Mouse (Mus musculus) retina, postnatal 7 days (tissue): ENCODE measurements around the gene Ipcef1.
"Not testable (repeated sequence)": the region's sequence is repeated elsewhere in the genome, so short reads cannot be mapped to it uniquely, and the experiment has no call there.

Source experiments
- DNase-seq: peaks from one replicate; pipeline ENCODE4 v3.0.0-alpha.2; 2012; ENCODE audit warnings: low read depth, low spot score

Gene Ipcef1

DNA sequence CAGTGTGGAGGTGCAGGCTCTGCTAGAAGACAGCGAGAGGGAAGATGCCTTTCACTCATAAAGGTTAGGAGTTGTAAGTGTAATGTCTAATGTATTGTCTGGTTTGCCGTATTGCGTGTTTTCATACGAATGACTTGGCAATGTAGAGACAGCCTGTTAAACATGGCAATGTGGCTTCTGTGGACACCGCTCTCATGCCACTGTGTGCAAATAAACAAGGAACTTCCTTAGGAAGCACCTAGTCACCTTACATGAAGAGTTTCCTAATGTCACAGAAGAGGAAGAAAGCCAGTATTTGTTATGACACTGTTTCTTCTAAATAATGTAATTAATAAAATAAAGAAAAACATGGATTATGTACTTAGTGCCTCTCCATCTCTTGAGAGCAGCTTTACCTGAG, 15.1 kb downstream of the Ipcef1 start:
- DNase-seq: no peak

DNA sequence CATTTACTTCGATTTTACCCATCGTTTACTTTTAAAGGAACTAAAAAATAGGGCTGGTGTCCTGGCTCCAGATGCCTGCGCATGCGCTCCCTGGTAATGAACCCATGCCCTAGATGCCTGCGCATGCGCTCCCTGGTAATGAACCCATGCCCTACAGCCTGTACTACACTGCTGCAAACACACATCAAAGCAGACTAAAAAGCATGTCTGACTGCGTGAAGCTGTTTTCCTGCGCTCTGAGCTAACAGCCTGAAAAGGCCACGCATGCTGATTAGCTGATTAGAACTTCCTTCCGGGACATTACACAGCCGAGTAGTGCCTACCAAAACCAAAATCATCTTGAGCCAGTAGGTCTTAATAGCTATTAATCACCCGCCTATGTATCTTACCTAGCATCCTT, 16.7 kb downstream of the Ipcef1 start:
- DNase-seq: no peak

DNA sequence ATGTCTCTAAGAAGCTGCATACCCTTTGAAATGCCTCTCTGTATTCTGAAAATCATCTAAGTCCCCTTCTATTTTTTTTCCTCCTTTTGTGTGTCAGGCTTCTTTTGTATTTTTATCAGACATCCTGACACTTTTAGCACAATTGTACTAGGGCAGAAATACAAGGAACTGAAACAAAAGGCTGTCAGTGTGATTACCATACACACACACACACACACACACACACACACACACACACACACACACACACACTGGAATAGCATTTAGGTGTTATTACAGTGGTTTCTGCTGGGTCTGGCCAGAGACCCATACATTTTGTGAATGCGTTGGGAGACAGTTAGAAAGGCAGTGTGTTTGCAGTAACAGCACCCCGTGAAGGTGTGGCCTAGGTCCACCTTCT, 18.8 kb downstream of the Ipcef1 start:
- no peak for DNase-seq

- no peak for DNase-seq
Observed at GRCm38 (mm10) chr10:7025028-7025427, 27.2 kb downstream of the Ipcef1 start.

GRCm38 (mm10) chr10:7020551-7020950, 31.7 kb downstream of the Ipcef1 start:
- no peak for DNase-seq

DNA sequence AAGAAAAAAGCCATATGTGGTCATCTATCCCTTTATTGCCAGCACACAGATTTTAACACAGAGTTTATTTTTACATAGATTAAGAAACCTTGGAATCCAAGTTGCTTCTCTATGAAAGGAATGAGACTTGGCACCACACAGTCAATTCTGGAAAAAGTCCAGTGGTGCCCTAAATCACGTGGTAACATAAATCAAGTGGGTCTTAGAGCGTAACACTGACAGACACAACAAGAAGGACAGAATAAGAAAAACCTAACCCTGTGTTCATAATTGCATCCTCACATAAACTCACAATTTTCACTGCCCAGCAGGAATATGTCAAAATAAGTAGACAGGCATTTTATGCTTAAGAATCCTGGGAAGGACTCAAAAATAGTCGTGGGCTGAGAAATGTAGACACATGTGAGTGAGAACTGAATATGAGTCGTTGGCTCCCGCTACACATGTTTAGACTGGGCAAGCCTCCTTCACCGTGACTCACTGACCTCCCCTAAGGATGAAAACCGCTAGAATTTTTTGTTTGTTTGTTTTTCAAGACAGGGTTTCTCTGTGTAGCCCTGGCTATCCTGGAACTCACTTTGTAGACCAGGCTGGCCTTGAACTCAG, 32.4 kb downstream of the Ipcef1 start:
- no peak for DNase-seq

DNA sequence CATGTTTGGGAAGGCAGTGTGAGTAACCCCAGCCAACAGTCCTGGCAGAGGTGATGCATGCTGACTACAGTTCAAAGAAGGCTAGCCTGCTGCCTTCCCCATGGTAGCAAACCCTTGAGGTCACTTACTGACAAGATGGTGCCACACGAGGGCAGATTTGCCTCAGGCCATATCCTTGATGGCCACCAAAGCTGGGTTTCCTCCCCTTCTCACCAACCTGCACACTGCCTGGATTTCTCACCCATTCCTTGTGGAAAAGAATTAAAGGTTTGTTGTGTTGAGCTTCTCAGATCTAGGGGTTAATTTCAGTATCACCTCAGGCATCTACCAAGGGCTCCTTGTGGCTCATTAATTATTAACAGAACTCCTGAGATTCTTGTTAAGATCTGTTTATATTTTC, 37.1 kb downstream of the Ipcef1 start:
- no peak for DNase-seq

- DNase-seq: no peak
Observed at GRCm38 (mm10) chr10:7010543-7010942, 41.7 kb downstream of the Ipcef1 start.

DNA sequence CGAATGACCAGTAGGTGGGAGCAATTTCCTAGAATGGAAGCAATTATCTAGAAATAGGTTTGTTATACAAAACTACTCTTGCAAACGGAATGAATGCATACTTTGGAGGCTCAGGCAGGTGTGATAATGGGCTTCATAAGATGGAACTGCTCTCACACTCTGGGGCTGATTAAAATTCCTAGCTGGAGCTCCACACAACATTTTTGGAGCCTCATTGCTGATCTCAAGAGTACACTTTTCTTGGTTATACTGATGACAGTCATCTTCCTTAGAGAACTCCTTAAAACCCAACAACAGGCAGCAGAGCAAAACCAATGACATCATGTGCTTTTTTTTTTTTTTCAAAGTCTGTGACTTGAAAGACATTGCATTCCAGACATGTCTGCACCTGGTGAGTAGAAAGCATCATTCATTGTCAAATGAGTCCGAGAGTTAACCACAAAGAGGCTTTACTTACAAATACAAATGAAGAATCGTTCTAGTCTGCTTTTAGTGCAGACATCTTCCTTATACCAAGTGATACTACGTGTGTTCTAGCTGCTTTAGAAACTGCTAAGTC, 47.2 kb downstream of the Ipcef1 start:
- no peak for DNase-seq

DNA sequence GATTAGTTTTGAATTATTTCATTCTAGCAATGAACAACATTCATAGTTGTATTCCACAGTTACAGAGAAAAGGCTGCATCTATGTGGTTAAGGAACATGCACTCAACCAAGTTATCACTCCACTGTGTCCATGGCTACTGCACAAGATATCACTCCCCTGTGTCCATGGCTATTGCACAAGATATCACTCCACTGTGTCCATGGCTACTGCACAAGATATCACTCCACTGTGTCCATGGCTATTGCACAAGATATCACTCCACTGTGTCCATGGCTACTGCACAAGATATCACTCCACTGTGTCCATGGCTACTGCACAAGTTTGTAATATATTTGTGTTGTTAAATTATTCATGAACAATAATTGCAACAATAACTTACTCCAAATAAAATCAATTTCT, 48.4 kb downstream of the Ipcef1 start:
- DNase-seq: not testable (repeated sequence)

DNA sequence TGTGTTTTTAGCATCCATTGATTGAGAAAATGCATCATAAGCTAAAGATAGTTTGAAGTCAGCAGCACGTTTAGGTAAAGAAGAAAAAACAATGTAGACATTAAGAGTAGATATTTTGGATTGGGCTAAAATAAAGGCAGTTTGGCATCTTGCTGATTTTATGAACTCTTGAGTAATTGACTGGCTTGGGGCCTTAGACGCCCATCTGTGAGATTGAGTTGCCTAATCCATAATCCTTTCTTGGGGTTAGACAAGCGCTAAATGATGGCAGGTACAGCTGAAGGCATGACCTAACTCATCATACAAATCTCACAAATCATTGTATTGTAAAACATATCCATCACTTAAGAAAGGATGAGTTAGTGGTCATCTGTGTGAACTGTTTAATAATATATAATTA, 52.9 kb downstream of the Ipcef1 start:
- no peak for DNase-seq

GRCm38 (mm10) chr10:6998576-6999250, 53.6 kb downstream of the Ipcef1 start:
- no peak for DNase-seq

GRCm38 (mm10) chr10:6996895-6997294, 55.4 kb downstream of the Ipcef1 start:
- no peak for DNase-seq

GRCm38 (mm10) chr10:6988555-6988954, 63.7 kb downstream of the Ipcef1 start:
- DNase-seq: no peak

DNA sequence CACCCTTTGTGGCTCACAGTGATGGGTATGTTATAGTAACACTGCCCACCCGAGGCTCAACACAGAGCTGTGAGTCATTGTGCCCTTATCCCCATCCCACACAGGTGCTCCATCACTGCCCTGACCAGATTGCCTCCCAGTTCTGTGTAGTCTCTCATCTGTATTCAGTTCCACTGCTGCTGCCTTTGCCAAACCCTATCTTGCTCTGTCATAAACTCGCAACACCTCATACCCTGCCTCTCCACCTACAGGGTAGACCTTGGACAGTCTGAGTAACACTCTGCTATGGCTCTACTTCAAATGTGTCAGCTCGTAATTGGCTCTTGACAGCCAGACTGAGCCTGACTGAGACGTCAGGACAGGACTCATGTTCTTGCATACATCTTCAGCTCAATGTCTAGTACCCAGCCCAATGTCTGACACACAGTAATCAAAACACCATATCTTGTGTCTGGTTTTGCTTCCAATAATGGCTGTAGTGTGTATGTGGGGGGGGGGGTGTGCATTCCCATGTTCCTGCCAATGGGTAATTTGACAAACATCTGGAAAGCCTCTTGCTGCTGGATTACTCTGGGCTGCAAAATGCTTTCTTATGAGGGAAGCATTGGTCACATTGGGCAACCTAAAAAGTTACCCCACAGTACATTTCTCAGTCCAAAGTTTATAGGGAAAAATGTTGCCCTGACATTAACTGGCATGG, 64.7 kb downstream of the Ipcef1 start:
- no peak for DNase-seq

- DNase-seq: no peak
Observed at GRCm38 (mm10) chr10:6986246-6986645, 66.0 kb downstream of the Ipcef1 start.

GRCm38 (mm10) chr10:6983431-6983830, 68.8 kb downstream of the Ipcef1 start:
- DNase-seq: no peak

DNA sequence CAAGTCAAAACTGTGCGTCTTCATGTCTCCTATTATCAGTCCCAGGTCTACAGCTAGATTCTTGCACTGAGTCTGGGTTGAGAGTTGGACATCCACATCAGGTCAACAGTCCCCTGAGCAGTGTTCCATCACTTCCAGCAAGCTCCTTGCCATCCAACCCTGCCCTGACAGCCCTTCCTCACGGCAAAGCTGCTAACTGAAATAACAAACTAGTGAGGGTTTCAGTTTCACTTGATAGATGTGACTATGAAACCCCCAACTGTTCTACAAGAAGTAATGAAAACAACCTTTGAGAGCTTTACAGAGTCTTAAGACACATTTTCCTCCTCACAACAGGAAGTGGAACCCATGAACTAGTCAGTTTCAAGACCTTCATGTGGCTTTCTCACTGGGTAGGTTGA, 69.5 kb downstream of the Ipcef1 start:
- DNase-seq: no peak

- no peak for DNase-seq
Observed at GRCm38 (mm10) chr10:6980236-6980635, 72.0 kb downstream of the Ipcef1 start.

GRCm38 (mm10) chr10:6979789-6980188, 72.5 kb downstream of the Ipcef1 start:
- DNase-seq: no peak

DNA sequence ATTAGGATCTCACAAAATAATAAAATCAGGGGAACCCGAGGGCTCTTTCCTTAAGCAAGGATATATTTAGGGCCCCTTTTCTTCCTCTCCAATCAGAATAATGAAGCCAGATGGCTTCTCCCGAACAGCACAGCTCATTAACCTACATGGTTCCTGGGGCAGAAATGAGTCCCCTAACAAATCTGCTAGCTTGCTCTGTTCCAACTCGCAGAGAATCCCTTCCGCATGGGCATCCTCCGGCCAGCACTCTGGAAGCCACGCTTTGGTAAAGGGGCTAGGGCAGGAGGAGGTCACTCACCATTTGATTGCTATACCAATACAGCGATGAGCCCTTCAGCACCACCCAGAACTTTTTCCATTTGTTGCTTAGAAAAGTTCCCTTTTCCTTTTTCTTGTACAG, 73.1 kb downstream of the Ipcef1 start:
- DNase-seq: no peak

DNA sequence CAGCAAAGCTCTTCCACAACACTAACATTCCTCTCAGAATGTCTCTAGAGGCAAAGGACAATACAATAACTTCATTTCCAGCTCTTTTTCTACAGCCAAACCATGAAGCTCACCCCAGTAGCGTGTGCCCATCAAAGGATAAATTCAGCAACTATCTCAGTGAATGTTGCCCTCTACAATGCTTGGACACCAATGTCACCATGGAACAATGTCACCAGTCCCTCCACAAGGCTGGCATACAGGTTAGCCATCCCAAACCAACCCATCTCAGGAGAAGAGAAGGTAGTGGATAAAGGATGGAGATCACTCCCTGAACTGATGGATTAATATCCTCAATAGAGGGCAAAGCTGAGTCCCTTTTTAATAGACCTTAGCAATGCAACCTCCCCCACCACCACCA, 73.5 kb downstream of the Ipcef1 start:
- no peak for DNase-seq

GRCm38 (mm10) chr10:6977843-6978242, 74.4 kb downstream of the Ipcef1 start:
- DNase-seq: no peak
